Mouse (Mus musculus): Measurements from ENCODE around the gene Hap1. TPM values are rescaled to one million over a fixed set of nuclear protein-coding genes. Genes with fewer than 3 reads are reported as not detected.
"Not testable (repeated sequence)": the region's sequence is repeated elsewhere in the genome, so short reads cannot be mapped to it uniquely, and the experiment has no call there.

The Hap1 gene
- polyA plus RNA-seq, 1 experiment: 226 TPM

GRCm38 (mm10) chr11:100320172-100320630 is 35.7 kb downstream of the Hap1 start:
- DNase-seq (ENCODE audit: low read depth): peak; percentile 99
- no peak; the same call in 1 of the 2 replicates for TF ChIP-seq CTCF (IDR thresholded peaks at IDR 0.05; ENCODE audit: borderline replicate concordance, extremely low read depth, insufficient read depth, insufficient read length)
- TF ChIP-seq POLR2A (IDR thresholded peaks at IDR 0.05; ENCODE audit: borderline replicate concordance, extremely low read depth, insufficient read depth, insufficient read length, poor library complexity, severe bottlenecking): peak; percentile 62; the same call in 1 of the 2 replicates

- TF ChIP-seq CTCF (IDR thresholded peaks at IDR 0.05; ENCODE audit: borderline replicate concordance, extremely low read depth, insufficient read depth, insufficient read length) (no peak), POLR2A (IDR thresholded peaks at IDR 0.05; ENCODE audit: borderline replicate concordance, extremely low read depth, insufficient read depth, insufficient read length, poor library complexity, severe bottlenecking) (peak; percentile 89)
- peak; percentile 100 for DNase-seq (ENCODE audit: low read depth)
Measured at GRCm38 (mm10) chr11:100319492-100320171, 36.3 kb downstream of the Hap1 start, which contains the start of gene Eif1. Gene Eif1, plus strand, starts transcription at chr11:100319885.

- DNase-seq (ENCODE audit: low read depth): no peak
- TF ChIP-seq POLR2A (IDR thresholded peaks at IDR 0.05; ENCODE audit: borderline replicate concordance, extremely low read depth, insufficient read depth, insufficient read length, poor library complexity, severe bottlenecking): no peak
- TF ChIP-seq CTCF (IDR thresholded peaks at IDR 0.05; ENCODE audit: borderline replicate concordance, extremely low read depth, insufficient read depth, insufficient read length): no peak
Measured at GRCm38 (mm10) chr11:100318529-100319451, 37.1 kb downstream of the Hap1 start.

GRCm38 (mm10) chr11:100317826-100318380 is 38.0 kb downstream of the Hap1 start:
- no peak for DNase-seq (ENCODE audit: low read depth)
- TF ChIP-seq CTCF (IDR thresholded peaks at IDR 0.05; ENCODE audit: borderline replicate concordance, extremely low read depth, insufficient read depth, insufficient read length): no peak
- TF ChIP-seq POLR2A (IDR thresholded peaks at IDR 0.05; ENCODE audit: borderline replicate concordance, extremely low read depth, insufficient read depth, insufficient read length, poor library complexity, severe bottlenecking): no peak

- TF ChIP-seq POLR2A (IDR thresholded peaks at IDR 0.05; ENCODE audit: borderline replicate concordance, extremely low read depth, insufficient read depth, insufficient read length, poor library complexity, severe bottlenecking) (no peak), CTCF (IDR thresholded peaks at IDR 0.05; ENCODE audit: borderline replicate concordance, extremely low read depth, insufficient read depth, insufficient read length) (no peak)
- no peak for DNase-seq (ENCODE audit: low read depth)
Measured at GRCm38 (mm10) chr11:100315439-100315838, 40.5 kb downstream of the Hap1 start.

GRCm38 (mm10) chr11:100313424-100313823 is 42.5 kb downstream of the Hap1 start:
- no peak for DNase-seq (ENCODE audit: low read depth)
- no peak for TF ChIP-seq POLR2A (IDR thresholded peaks at IDR 0.05; ENCODE audit: borderline replicate concordance, extremely low read depth, insufficient read depth, insufficient read length, poor library complexity, severe bottlenecking)
- no peak for TF ChIP-seq CTCF (IDR thresholded peaks at IDR 0.05; ENCODE audit: borderline replicate concordance, extremely low read depth, insufficient read depth, insufficient read length)

- TF ChIP-seq CTCF (IDR thresholded peaks at IDR 0.05; ENCODE audit: borderline replicate concordance, extremely low read depth, insufficient read depth, insufficient read length) (no peak), POLR2A (IDR thresholded peaks at IDR 0.05; ENCODE audit: borderline replicate concordance, extremely low read depth, insufficient read depth, insufficient read length, poor library complexity, severe bottlenecking) (no peak)
- DNase-seq (ENCODE audit: low read depth): no peak
Measured at GRCm38 (mm10) chr11:100312096-100312679, 43.7 kb downstream of the Hap1 start.

- DNase-seq (ENCODE audit: low read depth): no peak
- TF ChIP-seq CTCF (IDR thresholded peaks at IDR 0.05; ENCODE audit: borderline replicate concordance, extremely low read depth, insufficient read depth, insufficient read length): no peak
- no peak for TF ChIP-seq POLR2A (IDR thresholded peaks at IDR 0.05; ENCODE audit: borderline replicate concordance, extremely low read depth, insufficient read depth, insufficient read length, poor library complexity, severe bottlenecking)
Measured at GRCm38 (mm10) chr11:100311656-100312055, 44.3 kb downstream of the Hap1 start.

GRCm38 (mm10) chr11:100308672-100309071 is 47.3 kb downstream of the Hap1 start:
- not testable (repeated sequence) for DNase-seq (ENCODE audit: low read depth)

- DNase-seq (ENCODE audit: low read depth): no peak
- TF ChIP-seq CTCF (IDR thresholded peaks at IDR 0.05; ENCODE audit: borderline replicate concordance, extremely low read depth, insufficient read depth, insufficient read length) (no peak), POLR2A (IDR thresholded peaks at IDR 0.05; ENCODE audit: borderline replicate concordance, extremely low read depth, insufficient read depth, insufficient read length, poor library complexity, severe bottlenecking) (no peak)
Measured at GRCm38 (mm10) chr11:100307900-100308299, 48.0 kb downstream of the Hap1 start.

GRCm38 (mm10) chr11:100301292-100301691 is 54.6 kb downstream of the Hap1 start:
- no peak for DNase-seq (ENCODE audit: low read depth)
- no peak for TF ChIP-seq POLR2A (IDR thresholded peaks at IDR 0.05; ENCODE audit: borderline replicate concordance, extremely low read depth, insufficient read depth, insufficient read length, poor library complexity, severe bottlenecking)
- TF ChIP-seq CTCF (IDR thresholded peaks at IDR 0.05; ENCODE audit: borderline replicate concordance, extremely low read depth, insufficient read depth, insufficient read length): no peak
